Mouse (Mus musculus) megakaryocyte, embryonic 14.5 days (primary cell): ENCODE data around the gene Mob3a. TPM values are rescaled to one million over a fixed set of nuclear protein-coding genes. Genes with fewer than 3 reads are reported as not detected.

ENCODE experiments used
- H3K27me3 ChIP-seq: replicated peaks from 2 replicates; pipeline ENCODE3; 2012; ENCODE audit warnings: inconsistent platforms
- H3K36me3 ChIP-seq: replicated peaks from 2 replicates; pipeline ENCODE3; 2012; ENCODE audit warnings: low read length, inconsistent platforms, mixed read lengths
- H3K4me1 ChIP-seq: 2 replicates; pipeline ENCODE4 v1.6.1; 2012; ENCODE audit warnings: inconsistent platforms
- H3K4me3 ChIP-seq: replicated peaks from 2 replicates; pipeline ENCODE3; 2012; ENCODE audit warnings: moderate library complexity, mild to moderate bottlenecking, inconsistent platforms
- H3K9me3 ChIP-seq: 2 replicates; pipeline ENCODE4 v1.6.1; 2012; ENCODE audit warnings: inconsistent platforms
- FLI1 ChIP-seq: IDR thresholded peaks from 2 replicates; pipeline ENCODE4 v1.6.1; 2012; ENCODE audit warnings: low read length, inconsistent platforms, mixed read lengths
- GATA1 ChIP-seq: IDR thresholded peaks from 3 replicates; pipeline ENCODE4 v1.6.1; 2012; ENCODE audit warnings: mixed read lengths, low read length, inconsistent platforms, borderline replicate concordance
- polyA plus RNA-seq: library from polyadenylated mRNA; stranded (reverse); fragments of >175 nt; gene quantifications from 2 replicates; pipeline ENCODE4 v1.2.3, GENCODE M21; 2012; ENCODE audit warnings: low replicate concordance; ENCODE audit not compliant: insufficient read depth

Gene Mob3a
- polyA plus RNA-seq, 1 experiment: 61.8 TPM

GRCm38 (mm10) chr10:80736731-80737130, 35.0 kb upstream of the Mob3a start:
- Histone ChIP-seq H3K27me3 (no peaks in the 10 kb centered on the region), H3K9me3 (no peaks in the 10 kb centered on the region), H3K4me1 (peaks cover 81% of the 10 kb centered on the region), H3K4me3 (peak overlapping the region; percentile 67), H3K36me3 (peaks cover 80% of the 10 kb centered on the region)
- TF ChIP-seq FLI1 (no peak), GATA1 (no peak)

DNA sequence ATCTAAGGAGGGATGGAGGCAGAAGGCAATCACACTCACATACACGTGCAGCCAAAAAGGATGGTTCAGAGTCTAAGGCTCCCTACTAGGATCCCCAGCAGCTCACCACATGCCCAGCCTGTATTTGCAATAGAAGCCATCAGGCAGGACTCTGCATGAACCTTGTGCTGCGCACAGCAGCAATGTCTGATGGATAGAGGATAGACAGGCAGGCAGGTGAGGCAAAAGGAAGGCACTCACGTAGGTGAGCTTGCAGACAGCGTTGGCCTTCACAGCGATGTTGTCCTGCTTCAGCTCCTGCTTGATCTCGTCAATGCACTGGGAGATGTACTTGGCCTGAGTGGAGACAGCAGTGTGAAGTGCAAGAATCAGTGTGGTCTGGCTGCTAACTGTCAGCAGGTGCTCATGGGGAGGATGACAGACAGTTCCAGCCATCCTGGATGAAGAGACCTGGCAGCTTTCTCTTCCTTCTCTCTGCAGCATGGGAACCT, 30.9 kb upstream of the Mob3a start:
- H3K4me1 ChIP-seq: peaks cover 72% of the 10 kb centered on the region
- no peaks in the 10 kb centered on the region for H3K9me3 ChIP-seq
- TF ChIP-seq FLI1: no peak
- TF ChIP-seq GATA1: no peak
- H3K27me3 ChIP-seq: no peaks in the 10 kb centered on the region
- peak overlapping the region; percentile 54 for H3K4me3 ChIP-seq
- peaks cover 96% of the 10 kb centered on the region for H3K36me3 ChIP-seq

DNA sequence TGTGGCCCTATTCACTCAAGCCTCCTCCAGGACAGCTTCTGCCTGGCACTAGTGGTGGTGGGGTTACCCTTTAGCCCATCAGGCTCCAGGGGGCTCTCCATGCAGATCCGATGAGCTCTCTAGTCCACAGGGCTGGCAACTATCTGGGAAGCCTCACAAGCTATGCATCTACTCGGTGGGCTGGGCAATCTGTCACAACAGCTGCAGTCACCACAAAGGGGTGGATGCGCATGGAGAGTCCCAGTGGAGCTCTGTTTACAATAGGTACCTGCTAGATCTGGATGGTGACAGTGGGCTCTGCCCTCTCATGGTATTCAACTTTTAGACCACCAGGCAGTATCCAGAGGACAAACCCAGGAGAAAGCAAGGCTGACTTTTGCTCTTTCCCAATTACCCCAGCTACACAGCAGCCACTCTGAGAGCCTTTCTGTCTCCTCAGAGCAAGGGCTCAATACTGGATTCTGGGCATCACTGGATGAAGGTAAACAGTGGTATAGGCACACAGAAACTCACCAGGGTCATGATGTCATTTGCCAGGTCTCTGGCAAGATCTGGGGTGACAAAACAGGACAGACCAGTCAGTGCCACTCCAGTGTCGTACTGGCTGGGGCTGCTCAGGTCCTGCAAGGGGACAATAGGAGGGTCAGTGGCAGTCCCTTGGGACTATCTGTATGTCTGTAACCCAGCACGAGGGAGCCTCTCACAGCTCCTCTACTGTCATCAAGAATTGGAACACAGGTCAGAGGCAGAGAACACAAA, 25.8 kb upstream of the Mob3a start:
- H3K9me3 ChIP-seq: no peaks in the 10 kb centered on the region
- no peaks in the 10 kb centered on the region for H3K27me3 ChIP-seq
- H3K4me1 ChIP-seq: peaks cover 41% of the 10 kb centered on the region
- no peak overlapping the region for H3K4me3 ChIP-seq
- TF ChIP-seq FLI1: no peak
- no peak for TF ChIP-seq GATA1
- peaks cover 98% of the 10 kb centered on the region for H3K36me3 ChIP-seq

- no peaks in the 10 kb centered on the region for H3K27me3 ChIP-seq
- peaks cover 99% of the 10 kb centered on the region for H3K36me3 ChIP-seq
- TF ChIP-seq FLI1 (no peak), GATA1 (no peak)
- peaks cover 27% of the 10 kb centered on the region for H3K4me1 ChIP-seq
- no peak overlapping the region for H3K4me3 ChIP-seq
- no peaks in the 10 kb centered on the region for H3K9me3 ChIP-seq
These were observed 15.5 kb upstream of the Mob3a start for GRCm38 (mm10) chr10:80717281-80717680.

GRCm38 (mm10) chr10:80710834-80711233, 9.1 kb upstream of the Mob3a start:
- H3K27me3 ChIP-seq: no peaks in the 10 kb centered on the region
- H3K4me1 ChIP-seq: peaks cover 65% of the 10 kb centered on the region
- H3K9me3 ChIP-seq: no peaks in the 10 kb centered on the region
- no peak for TF ChIP-seq FLI1
- TF ChIP-seq GATA1: no peak
- no peak overlapping the region for H3K4me3 ChIP-seq
- H3K36me3 ChIP-seq: peaks cover 100% of the 10 kb centered on the region

- Histone ChIP-seq H3K9me3 (no peaks in the 10 kb centered on the region), H3K27me3 (no peaks in the 10 kb centered on the region), H3K4me3 (no peak overlapping the region), H3K36me3 (peaks cover 74% of the 10 kb centered on the region), H3K4me1 (peaks cover 81% of the 10 kb centered on the region)
- no peak for TF ChIP-seq FLI1
- no peak for TF ChIP-seq GATA1
These were observed 3.7 kb upstream of the Mob3a start for GRCm38 (mm10) chr10:80705479-80705878.

DNA sequence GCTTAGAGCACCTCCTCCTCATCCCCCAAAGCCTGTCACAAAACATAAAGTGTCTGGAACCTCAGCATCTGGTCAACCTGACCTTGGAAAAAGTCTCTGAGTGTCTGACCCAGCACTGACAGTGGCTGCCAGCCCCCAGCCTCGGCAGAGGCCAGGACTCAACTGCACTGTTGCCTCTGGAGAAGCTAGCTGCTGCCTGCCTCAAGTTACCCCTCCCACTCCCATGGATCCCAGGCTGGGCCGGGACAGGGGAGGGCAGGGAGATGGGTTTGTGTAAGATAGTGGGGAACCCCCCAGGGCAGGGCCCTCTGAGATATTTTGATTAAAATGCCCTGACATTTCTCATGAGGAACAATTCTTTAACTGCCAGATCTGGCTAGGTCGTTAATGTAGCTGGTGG, 3.3 kb upstream of the Mob3a start:
- no peaks in the 10 kb centered on the region for H3K27me3 ChIP-seq
- peaks cover 72% of the 10 kb centered on the region for H3K36me3 ChIP-seq
- no peaks in the 10 kb centered on the region for H3K9me3 ChIP-seq
- H3K4me1 ChIP-seq: peaks cover 81% of the 10 kb centered on the region
- TF ChIP-seq FLI1 (no peak), GATA1 (no peak)
- no peak overlapping the region for H3K4me3 ChIP-seq

- Histone ChIP-seq H3K27me3 (no peaks in the 10 kb centered on the region), H3K4me1 (peaks cover 82% of the 10 kb centered on the region), H3K36me3 (peaks cover 72% of the 10 kb centered on the region), H3K4me3 (peak overlapping the region; percentile 40), H3K9me3 (no peaks in the 10 kb centered on the region)
- TF ChIP-seq GATA1 (no peak), FLI1 (no peak)
These were observed 2.6 kb upstream of the Mob3a start for GRCm38 (mm10) chr10:80704418-80704817.

GRCm38 (mm10) chr10:80703643-80704042, 1.9 kb upstream of the Mob3a start:
- Histone ChIP-seq H3K4me3 (peak overlapping the region; percentile 95), H3K9me3 (no peaks in the 10 kb centered on the region), H3K4me1 (peaks cover 82% of the 10 kb centered on the region), H3K27me3 (no peaks in the 10 kb centered on the region), H3K36me3 (peaks cover 71% of the 10 kb centered on the region)
- TF ChIP-seq GATA1: no peak
- TF ChIP-seq FLI1: no peak

DNA sequence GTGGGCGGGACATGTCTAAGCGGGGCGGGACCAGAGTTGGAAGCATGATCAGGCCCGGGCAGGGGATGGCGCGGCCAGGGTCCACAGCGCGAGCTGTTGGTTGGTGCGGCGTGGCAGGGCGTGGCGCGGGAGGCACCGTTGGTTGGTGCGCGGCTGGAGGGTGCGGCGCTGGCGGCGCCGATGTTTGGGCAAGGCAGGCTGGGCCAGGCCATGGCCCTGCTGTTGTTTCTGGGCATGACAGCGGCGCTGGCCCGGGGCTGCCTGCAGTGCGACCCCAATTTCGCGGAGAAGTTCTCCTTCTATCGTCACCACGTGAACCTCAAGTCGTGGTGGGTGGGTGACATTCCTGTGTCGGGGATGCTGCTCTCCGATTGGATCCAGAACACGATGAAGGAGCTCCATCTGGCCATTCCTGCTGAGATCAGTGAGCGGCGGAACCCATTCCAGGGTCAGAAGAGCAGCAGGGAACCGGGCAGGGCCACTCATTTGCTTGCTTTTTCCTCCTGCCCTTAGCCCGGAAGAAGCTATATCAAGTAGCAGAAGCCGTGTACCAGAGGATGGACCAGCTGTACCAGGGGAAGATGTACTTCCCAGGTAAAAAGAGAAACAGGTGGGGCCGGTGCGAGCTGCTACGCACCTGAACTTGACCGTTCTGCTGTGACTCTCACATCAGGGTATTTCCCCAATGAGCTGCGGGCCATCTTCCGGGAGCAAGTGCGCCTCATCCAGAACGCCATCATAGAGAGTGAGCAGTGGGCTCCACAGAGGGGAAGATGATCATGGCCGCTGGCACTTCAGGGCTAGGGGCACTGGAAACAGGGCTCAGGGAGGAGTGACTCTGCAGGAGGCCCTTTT, 986 bp upstream of the Mob3a start:
- Histone ChIP-seq H3K4me3 (peak overlapping the region; percentile 95), H3K27me3 (no peaks in the 10 kb centered on the region), H3K9me3 (no peaks in the 10 kb centered on the region), H3K36me3 (peaks cover 71% of the 10 kb centered on the region), H3K4me1 (peaks cover 82% of the 10 kb centered on the region)
- TF ChIP-seq GATA1 (no peak), FLI1 (no peak)
